Mouse (Mus musculus): ENCODE measurements at regions not wholly inside any gene's neighbourhood (a gene's known extent, or its start where the extent isn't known, plus 50 kb on each side); places are given as distances from the start of the nearest gene placed in this dataset.

- intact Hi-C loops (cut with DNase I): no loop called here
- DNase-seq (ENCODE audit: extremely low spot score in 1 of 2, low spot score in 2 of 2): no peak
Observed at GRCm38 (mm10) chr1:78050231-78050630, 146.7 kb downstream of the Pax3 start.

- intact Hi-C loops (cut with DNase I): no loop called here
- peak; percentile 25 for DNase-seq (ENCODE audit: extremely low spot score in 1 of 2, low spot score in 2 of 2)
Observed at GRCm38 (mm10) chr1:78032336-78032735, 164.6 kb downstream of the Pax3 start.

GRCm38 (mm10) chr1:78021766-78022165, 175.2 kb downstream of the Pax3 start:
- no peak for DNase-seq (ENCODE audit: extremely low spot score in 1 of 2, low spot score in 2 of 2)
- intact Hi-C loops (cut with DNase I): no loop called here

- DNase-seq (ENCODE audit: extremely low spot score in 1 of 2, low spot score in 2 of 2): no peak
- intact Hi-C loops (cut with DNase I): no loop called here
Observed at GRCm38 (mm10) chr1:78021014-78021413, 175.9 kb downstream of the Pax3 start.

- peak in 1 of 2 experiments; percentile 37 for DNase-seq (ENCODE audit: extremely low spot score in 1 of 2, low spot score in 2 of 2)
- intact Hi-C loops (cut with DNase I): no loop called here
Observed at GRCm38 (mm10) chr1:78017949-78018617, 178.9 kb downstream of the Pax3 start.

GRCm38 (mm10) chr1:78016541-78017267, 180.2 kb downstream of the Pax3 start:
- intact Hi-C loops (cut with DNase I): no loop called here
- DNase-seq (ENCODE audit: extremely low spot score in 1 of 2, low spot score in 2 of 2): no peak

- intact Hi-C loops (cut with DNase I): no loop called here
- DNase-seq (ENCODE audit: extremely low spot score in 1 of 2, low spot score in 2 of 2): no peak
Observed at GRCm38 (mm10) chr1:78015999-78016398, 180.9 kb downstream of the Pax3 start.

GRCm38 (mm10) chr1:78013396-78013795, 183.5 kb downstream of the Pax3 start:
- no peak for DNase-seq (ENCODE audit: extremely low spot score in 1 of 2, low spot score in 2 of 2)
- intact Hi-C loops (cut with DNase I): no loop called here

- peak in 1 of 2 experiments; percentile 25 for DNase-seq (ENCODE audit: extremely low spot score in 1 of 2, low spot score in 2 of 2)
Observed at GRCm38 (mm10) chr1:78008811-78009410, 188.0 kb downstream of the Pax3 start.

GRCm38 (mm10) chr1:78004376-78004775, 192.6 kb downstream of the Pax3 start:
- intact Hi-C loops (cut with DNase I): no loop called here
- no peak for DNase-seq (ENCODE audit: extremely low spot score in 1 of 2, low spot score in 2 of 2)

More at GRCm38 (mm10) chr1:78008811-78009410, 188.0 kb downstream of the Pax3 start:
- intact Hi-C loops (cut with DNase I): no loop called here

- no peak for DNase-seq (ENCODE audit: extremely low spot score in 1 of 2, low spot score in 2 of 2)
- intact Hi-C loops (cut with DNase I): no loop called here
Observed at GRCm38 (mm10) chr1:77998727-77999126, 198.2 kb downstream of the Pax3 start.

GRCm38 (mm10) chr1:77981528-77981927, 215.4 kb downstream of the Pax3 start:
- intact Hi-C loops (cut with DNase I): no loop called here

GRCm38 (mm10) chr1:77978696-77979095, 218.2 kb downstream of the Pax3 start:
- DNase-seq (ENCODE audit: extremely low spot score in 1 of 2, low spot score in 2 of 2): peak; percentile 63 to 75
- intact Hi-C loops (cut with DNase I): loop anchor here (2.0 to 10.0 kb wide), 2 partner anchors 186 to 476 kb away; no protein-coding TSS in a partner anchor

More at GRCm38 (mm10) chr1:77981528-77981927, 215.4 kb downstream of the Pax3 start:
- DNase-seq (ENCODE audit: extremely low spot score in 1 of 2, low spot score in 2 of 2): no peak

GRCm38 (mm10) chr1:77975941-77976340, 221.0 kb downstream of the Pax3 start:
- intact Hi-C loops (cut with DNase I): loop anchor here (10.0 kb wide), 1 partner anchor 189 kb away; no protein-coding TSS in a partner anchor
- DNase-seq (ENCODE audit: extremely low spot score in 1 of 2, low spot score in 2 of 2): no peak

- peak in 1 of 2 experiments; percentile 52 for DNase-seq (ENCODE audit: extremely low spot score in 1 of 2, low spot score in 2 of 2)
- intact Hi-C loops (cut with DNase I): loop anchor here (10.0 kb wide), 1 partner anchor 192 kb away; no protein-coding TSS in a partner anchor
Observed at GRCm38 (mm10) chr1:77972301-77972717, 224.6 kb downstream of the Pax3 start.

- intact Hi-C loops (cut with DNase I): no loop called here
- DNase-seq (ENCODE audit: extremely low spot score in 1 of 2, low spot score in 2 of 2): peak in 1 of 2 experiments; percentile 30
Observed at GRCm38 (mm10) chr1:77964656-77965335, 232.1 kb downstream of the Pax3 start.

GRCm38 (mm10) chr1:77959309-77959708, 237.6 kb downstream of the Pax3 start:
- intact Hi-C loops (cut with DNase I): no loop called here
- no peak for DNase-seq (ENCODE audit: extremely low spot score in 1 of 2, low spot score in 2 of 2)

- intact Hi-C loops (cut with DNase I): no loop called here
- DNase-seq (ENCODE audit: extremely low spot score in 1 of 2, low spot score in 2 of 2): no peak
Observed at GRCm38 (mm10) chr1:77957156-77957767, 239.7 kb downstream of the Pax3 start.

GRCm38 (mm10) chr1:77947894-77948293, 249.0 kb downstream of the Pax3 start:
- intact Hi-C loops (cut with DNase I): loop anchor here (10.0 kb wide), 1 partner anchor 507 kb away; no protein-coding TSS in a partner anchor
- no peak for DNase-seq (ENCODE audit: extremely low spot score in 1 of 2, low spot score in 2 of 2)
